Mouse (Mus musculus): Measurements from ENCODE around the gene Shoc2. TPM values are rescaled to one million over a fixed set of nuclear protein-coding genes. Genes with fewer than 3 reads are reported as not detected.
"Not testable (repeated sequence)": the region's sequence is repeated elsewhere in the genome, so short reads cannot be mapped to it uniquely, and the experiment has no call there.

The Shoc2 gene
- total RNA-seq, 2 experiments from 2014 or later = 67.1 to 70.3 TPM

GRCm38 (mm10) chr19:53926705-53927104 lies 17.4 kb upstream of the Shoc2 start:
- ATAC-seq (ENCODE audit: poor library complexity, severe bottlenecking) = no peak

DNA sequence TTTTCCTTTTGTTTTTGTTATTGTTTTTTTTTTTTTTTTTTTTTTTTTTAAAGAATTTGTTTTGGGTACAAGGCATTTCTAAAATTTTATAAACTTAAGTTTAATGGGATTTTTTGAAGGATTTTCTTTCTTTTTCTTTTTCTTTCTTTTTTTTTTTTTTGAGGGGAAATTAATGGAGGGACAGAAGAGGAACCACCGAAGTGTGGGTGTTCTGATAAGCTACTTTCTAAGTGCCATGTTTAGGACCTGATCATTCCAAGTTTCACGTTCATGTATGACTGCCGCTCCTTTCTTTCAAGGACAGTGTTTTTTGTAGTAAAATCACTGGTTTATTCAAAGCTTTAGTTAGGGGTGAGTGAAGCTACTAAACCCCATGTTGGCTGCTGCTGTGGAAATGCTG lies 14.9 kb upstream of the Shoc2 start:
- ATAC-seq (ENCODE audit: poor library complexity, severe bottlenecking) = no peak

GRCm38 (mm10) chr19:53933050-53933449 lies 11.1 kb upstream of the Shoc2 start:
- no peak for ATAC-seq (ENCODE audit: poor library complexity, severe bottlenecking)

GRCm38 (mm10) chr19:53934046-53934445 lies 10.1 kb upstream of the Shoc2 start:
- no peak for ATAC-seq (ENCODE audit: poor library complexity, severe bottlenecking)

DNA sequence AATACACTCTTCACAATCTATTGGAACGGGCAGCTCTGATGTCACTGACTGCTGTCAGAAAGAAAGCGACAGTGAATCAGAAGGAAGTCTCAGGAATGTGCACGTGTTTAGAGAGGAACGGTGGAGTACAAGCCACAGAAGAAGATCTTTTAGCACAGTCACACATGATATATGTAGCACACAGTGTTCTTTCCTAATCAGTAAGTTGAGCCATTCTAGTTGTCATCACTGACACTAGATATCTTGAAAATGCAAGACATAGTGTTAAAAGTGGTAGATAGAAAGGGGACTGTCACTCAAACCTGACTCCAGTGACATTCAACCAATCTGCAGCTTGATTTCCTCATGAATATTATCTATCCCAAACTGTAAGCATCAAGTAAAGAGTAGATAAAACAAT lies 4.6 kb upstream of the Shoc2 start:
- ATAC-seq (ENCODE audit: poor library complexity, severe bottlenecking) = no peak

- ATAC-seq (ENCODE audit: poor library complexity, severe bottlenecking) = no peak
These were observed 3.0 kb upstream of the Shoc2 start for GRCm38 (mm10) chr19:53941139-53941538.

DNA sequence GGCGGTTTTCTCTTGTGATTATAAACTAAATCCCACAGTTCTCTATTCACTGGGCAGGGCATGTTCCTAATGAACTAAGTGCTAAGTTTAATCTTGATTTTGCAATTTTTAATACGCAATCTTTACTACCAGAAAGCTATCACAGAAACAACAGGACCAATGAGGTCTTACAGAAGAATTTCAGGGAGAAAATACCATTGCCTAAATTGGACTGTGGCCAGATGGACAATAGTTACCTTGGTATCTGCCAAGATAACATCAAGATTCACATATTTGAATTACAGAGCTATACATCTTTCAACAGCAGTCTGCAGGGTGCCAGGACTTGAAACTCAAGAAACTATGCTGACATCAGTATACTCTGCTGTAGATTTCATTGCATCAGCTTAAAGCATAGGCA lies 1.8 kb upstream of the Shoc2 start:
- no peak for ATAC-seq (ENCODE audit: poor library complexity, severe bottlenecking)

DNA sequence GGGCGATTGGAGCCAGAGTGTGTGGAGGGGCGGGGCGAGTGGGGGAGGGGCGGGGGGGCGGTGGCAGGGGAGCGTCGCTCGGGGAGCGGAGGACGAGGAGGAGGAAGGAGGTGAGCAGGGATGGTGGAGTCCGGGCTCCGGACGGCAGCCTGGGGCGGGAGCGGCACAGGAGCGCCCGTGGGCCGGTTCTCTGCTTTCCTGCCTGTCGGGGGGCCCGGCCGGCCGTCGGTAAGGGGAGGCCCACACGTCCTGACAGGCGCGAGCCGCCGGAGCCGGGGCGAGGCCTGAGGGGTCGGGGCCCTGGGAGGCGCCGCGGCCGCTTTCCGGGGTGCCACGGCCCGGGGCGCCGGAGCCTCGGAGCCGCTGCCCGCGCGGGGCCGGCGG lies 672 bp downstream of the Shoc2 start:
- no peak for ATAC-seq (ENCODE audit: poor library complexity, severe bottlenecking)

DNA sequence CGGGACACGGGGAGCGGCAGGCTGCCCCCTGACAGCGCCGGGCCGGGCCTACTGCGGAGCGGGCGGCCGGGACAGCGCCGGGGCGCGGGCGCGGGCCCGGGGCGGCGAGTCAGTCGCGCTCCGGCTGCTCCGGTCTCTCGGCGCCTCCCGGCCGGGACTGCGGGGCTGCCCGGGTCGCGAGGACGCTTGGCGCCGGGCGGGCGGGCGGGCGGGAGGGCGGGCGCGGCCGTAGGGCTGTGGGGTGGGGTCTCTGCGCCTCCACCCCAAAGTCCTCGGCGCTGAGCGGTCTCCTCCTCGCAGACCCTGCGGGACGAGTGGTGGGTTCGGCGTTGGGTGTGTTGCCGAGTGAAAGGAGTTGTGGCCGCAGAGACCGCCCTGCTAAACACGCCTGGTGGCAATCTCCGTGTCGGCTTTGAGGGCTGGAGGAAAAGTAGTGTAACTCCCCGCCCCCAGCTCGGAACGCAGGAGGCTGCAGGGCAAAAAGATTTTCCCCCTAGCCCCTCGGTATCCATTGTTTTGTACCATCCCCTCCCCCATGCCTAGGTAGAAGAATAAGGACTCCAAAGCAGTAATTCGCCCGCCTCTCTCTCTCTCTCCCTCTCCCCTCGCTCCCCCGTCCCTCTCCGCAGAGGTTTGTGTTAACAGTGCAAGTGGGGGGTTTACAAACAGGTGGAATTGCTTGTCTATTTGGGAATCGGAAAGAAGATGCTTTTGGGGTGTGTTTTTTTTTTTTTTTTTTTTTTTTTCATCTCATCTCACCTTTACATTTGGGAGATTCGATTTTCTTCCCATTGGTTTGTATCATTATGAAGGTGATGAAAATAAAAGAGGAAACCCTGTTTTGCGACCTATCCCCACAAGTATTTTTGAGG lies 1.3 kb downstream of the Shoc2 start:
- no peak for ATAC-seq (ENCODE audit: poor library complexity, severe bottlenecking)

- ATAC-seq (ENCODE audit: poor library complexity, severe bottlenecking) = no peak
These were observed 13.4 kb downstream of the Shoc2 start for GRCm38 (mm10) chr19:53957513-53957912.

DNA sequence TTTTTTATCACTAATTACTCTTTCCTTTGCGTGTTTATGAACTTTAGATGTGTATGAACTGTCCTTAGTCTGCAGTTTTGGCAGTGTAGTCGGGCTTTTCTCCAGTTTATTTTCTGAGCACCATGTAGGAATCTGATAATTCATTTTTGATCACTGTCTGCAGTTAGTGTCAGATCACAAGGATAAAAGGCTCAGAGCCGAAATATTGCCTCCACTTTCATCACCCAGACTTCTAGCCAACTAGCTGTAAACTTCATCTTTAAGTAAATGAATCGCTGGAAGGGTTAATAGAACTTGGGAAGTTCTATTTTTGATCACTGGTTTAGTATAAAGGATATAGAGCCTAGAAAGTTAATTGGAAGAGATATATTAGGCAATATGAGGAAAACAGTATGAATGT lies 18.4 kb downstream of the Shoc2 start:
- ATAC-seq (ENCODE audit: poor library complexity, severe bottlenecking) = no peak

- not testable (repeated sequence) for ATAC-seq (ENCODE audit: poor library complexity, severe bottlenecking)
These were observed 20.2 kb downstream of the Shoc2 start for GRCm38 (mm10) chr19:53964347-53964746.

DNA sequence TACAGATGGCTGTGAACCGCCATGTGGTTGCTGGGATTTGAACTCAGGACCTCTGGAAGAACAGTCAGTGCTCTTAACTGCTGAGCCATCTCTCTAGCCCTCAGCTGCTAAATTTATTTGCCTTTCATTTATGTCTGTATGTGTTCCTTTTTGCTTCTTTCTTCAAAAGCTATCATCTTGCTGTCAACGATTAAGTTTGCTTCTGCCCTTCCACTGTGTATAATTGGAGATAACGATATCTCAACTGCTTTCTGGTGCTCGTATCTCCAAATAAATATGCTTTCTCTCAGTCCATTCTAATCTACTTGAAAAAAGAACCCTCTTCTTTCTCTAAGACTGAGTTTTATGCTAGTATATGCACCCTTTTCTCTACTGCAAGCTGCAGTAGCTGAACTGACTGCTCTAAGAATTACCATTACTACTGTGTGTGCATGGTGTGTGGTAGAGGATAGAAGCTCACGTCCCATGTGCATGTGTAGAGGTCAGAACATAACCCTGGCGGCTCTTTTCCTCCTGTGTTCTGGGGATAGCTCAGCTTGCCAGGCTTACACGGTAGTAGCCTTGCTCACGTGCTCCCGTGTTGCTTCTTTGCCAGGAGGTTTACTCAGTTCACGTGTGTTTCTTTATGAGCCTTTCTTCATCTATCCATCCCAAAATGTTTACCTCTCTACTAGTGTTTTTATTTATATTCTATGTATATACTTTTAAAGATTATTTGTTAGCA lies 21.0 kb downstream of the Shoc2 start:
- ATAC-seq (ENCODE audit: poor library complexity, severe bottlenecking) = no peak

DNA sequence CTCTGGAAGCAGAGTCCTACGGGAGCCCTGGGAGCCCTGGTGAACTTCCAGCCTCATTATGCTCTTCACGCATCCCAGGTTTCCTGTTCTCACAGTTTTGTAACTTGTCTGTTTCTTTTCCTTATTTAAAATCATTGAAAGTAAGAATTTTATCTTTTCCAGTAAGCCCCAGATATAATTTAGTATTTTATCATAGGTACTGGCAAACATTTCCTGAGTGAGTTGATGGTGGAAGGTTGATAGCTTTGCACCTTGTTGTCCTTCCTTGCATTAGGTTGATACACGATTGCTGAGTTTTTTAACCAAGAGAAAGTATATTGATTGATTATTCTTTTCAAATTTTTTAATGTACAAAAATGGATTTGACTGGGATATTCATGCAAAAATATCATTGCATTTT lies 25.1 kb downstream of the Shoc2 start:
- ATAC-seq (ENCODE audit: poor library complexity, severe bottlenecking) = no peak

DNA sequence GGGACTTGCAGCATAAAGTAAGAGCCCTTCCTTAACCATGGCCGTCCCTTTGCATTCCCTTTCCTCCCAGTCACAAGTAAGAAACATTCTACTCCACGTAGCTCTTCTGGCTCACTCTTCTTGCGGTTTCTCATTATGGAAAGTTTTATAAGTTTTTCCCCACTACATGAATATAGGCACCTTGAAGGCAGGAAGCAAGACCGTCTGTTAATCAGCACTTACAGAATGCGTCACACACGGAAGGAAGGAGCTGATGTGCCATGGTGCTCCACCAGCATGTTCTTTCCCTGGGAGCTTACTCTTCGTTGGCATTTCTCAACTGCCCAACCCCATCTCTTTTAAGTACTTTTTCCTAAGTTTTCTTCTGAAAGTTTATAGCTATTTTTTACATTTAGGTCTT lies 27.8 kb downstream of the Shoc2 start:
- no peak for ATAC-seq (ENCODE audit: poor library complexity, severe bottlenecking)

DNA sequence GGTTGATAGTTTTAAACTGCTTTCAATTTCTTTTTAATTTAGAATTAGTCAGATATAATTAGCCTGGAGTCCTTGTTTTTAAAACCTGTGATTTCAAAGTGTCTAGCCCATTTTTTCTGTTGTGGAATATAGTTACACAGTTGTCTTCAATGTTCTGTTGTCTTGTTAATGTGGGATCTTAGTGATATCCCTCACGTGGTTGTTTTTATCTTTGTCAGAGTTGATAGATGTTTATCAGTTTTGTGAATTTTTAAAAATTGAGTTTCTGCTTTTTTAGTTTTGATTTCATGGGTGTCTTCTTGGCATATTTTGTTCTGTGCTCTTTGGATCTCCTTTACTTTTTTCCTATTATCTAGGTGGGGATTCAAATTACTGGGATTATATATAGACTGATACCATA lies 29.6 kb downstream of the Shoc2 start:
- no peak for ATAC-seq (ENCODE audit: poor library complexity, severe bottlenecking)

DNA sequence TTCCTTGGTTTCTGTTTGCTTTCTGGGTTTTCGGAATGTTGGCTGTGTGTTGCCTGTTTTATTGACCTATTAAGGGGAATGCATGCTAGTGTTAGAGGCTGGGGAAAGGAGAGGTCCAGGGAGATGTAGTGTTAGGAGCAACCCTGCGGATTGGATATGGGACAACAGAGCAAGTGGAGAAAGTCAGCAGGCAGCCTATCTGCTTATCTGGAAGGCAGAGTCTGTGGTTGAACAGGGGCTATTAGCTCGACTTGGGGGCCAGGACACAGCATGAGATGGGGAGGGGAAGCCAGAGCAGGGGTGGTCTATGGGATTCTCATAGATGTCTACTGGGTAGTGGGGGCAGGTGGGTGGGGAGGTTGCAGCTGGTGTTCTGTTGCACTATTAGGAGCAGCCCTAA lies 37.9 kb downstream of the Shoc2 start:
- ATAC-seq (ENCODE audit: poor library complexity, severe bottlenecking) = no peak

DNA sequence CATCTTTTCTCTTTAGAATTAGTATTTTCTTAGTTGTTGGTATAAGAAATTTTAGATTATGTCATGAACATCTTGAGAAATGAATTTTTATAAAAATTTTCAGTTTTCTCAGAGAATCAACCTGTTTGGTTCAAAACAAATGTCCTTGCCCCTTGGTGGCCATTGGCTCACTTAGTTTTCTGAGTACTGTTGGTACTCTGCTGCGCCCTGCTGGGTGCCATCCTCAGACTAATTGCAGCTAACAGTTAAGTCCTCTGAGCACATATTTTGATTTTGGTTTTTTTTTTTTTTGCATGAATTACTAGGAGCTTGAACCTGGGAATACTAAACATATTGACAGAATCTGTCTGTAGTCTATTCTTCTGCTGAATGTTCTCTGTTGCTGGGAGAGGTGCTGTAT lies 39.2 kb downstream of the Shoc2 start:
- ATAC-seq (ENCODE audit: poor library complexity, severe bottlenecking) = no peak

- no peak for ATAC-seq (ENCODE audit: poor library complexity, severe bottlenecking)
These were observed 40.5 kb downstream of the Shoc2 start for GRCm38 (mm10) chr19:53984628-53985027.

- ATAC-seq (ENCODE audit: poor library complexity, severe bottlenecking) = no peak
These were observed 46.4 kb downstream of the Shoc2 start for GRCm38 (mm10) chr19:53990538-53990937.

GRCm38 (mm10) chr19:53993860-53994259 lies 49.8 kb downstream of the Shoc2 start:
- no peak for ATAC-seq (ENCODE audit: poor library complexity, severe bottlenecking)

GRCm38 (mm10) chr19:53994276-53994675 lies 50.2 kb downstream of the Shoc2 start:
- no peak for ATAC-seq (ENCODE audit: poor library complexity, severe bottlenecking)

All from megakaryocyte, adult 5-6 weeks (primary cell).